Mouse (Mus musculus): ENCODE results near the gene Tet2. TPM values are rescaled to one million over a fixed set of nuclear protein-coding genes. Genes with fewer than 3 reads are reported as not detected.
"Not testable (repeated sequence)": the region's sequence is repeated elsewhere in the genome, so short reads cannot be mapped to it uniquely, and the experiment has no call there.

Gene Tet2
- polyA plus RNA-seq, 1 experiment from 2014 or later: 13.5 TPM

GRCm38 (mm10) chr3:133542084-133542483, 2.9 kb downstream of the Tet2 start:
- no peak for ATAC-seq (replicated peaks; ENCODE audit: low FRiP score, low read depth)
- H3K9me3 ChIP-seq (replicated peaks; ENCODE audit: low read length): no peaks in the 10 kb centered on the region
- no peak for TF ChIP-seq CTCF (IDR thresholded peaks at IDR 0.05; ENCODE audit: low read depth)

GRCm38 (mm10) chr3:133541000-133541399, 3.9 kb downstream of the Tet2 start:
- H3K36me3 ChIP-seq (ENCODE audit: insufficient read depth, low read length): no peaks in the 10 kb centered on the region
- DNase-seq (ENCODE audit: low spot score) (no peak), ATAC-seq (replicated peaks; ENCODE audit: low FRiP score, low read depth) (no peak)
- H3K4me1 ChIP-seq (replicated peaks; ENCODE audit: insufficient read depth, low read length): 0 out of 2 replicates have a peak, but pooled peaks cover 5% of the 10 kb centered on the region
- H3K4me2 ChIP-seq (ENCODE audit: low read length): no peak overlapping the region
- no peak overlapping the region for H3K9ac ChIP-seq (ENCODE audit: low read depth, low read length)
- H3K4me3 ChIP-seq (replicated peaks; ENCODE audit: low read depth, low read length): no peak overlapping the region
- no peak for TF ChIP-seq CTCF (IDR thresholded peaks at IDR 0.05; ENCODE audit: low read depth)
- no peak overlapping the region for H3K27ac ChIP-seq
- no peaks in the 10 kb centered on the region for H3K9me3 ChIP-seq (replicated peaks; ENCODE audit: low read length)
- no peaks in the 10 kb centered on the region for H3K27me3 ChIP-seq (ENCODE audit: insufficient read depth, low read length)

More at GRCm38 (mm10) chr3:133542084-133542483, 2.9 kb downstream of the Tet2 start:
- Histone ChIP-seq H3K36me3 (ENCODE audit: insufficient read depth, low read length) (no peaks in the 10 kb centered on the region), H3K27me3 (ENCODE audit: insufficient read depth, low read length) (no peaks in the 10 kb centered on the region), H3K27ac (no peak overlapping the region), H3K4me1 (replicated peaks; ENCODE audit: insufficient read depth, low read length) (0 out of 2 replicates have a peak, but pooled peaks cover 5% of the 10 kb centered on the region), H3K9ac (ENCODE audit: low read depth, low read length) (no peak overlapping the region), H3K4me2 (ENCODE audit: low read length) (peak overlapping the region; percentile 86), H3K4me3 (replicated peaks; ENCODE audit: low read depth, low read length) (0 out of 2 replicates have a peak overlapping the region, but pooled peaks have one; percentile 85)
- no peak for DNase-seq (ENCODE audit: low spot score)

- ATAC-seq (replicated peaks; ENCODE audit: low FRiP score, low read depth) (no peak), DNase-seq (ENCODE audit: low spot score) (no peak)
- Histone ChIP-seq H3K4me3 (replicated peaks; ENCODE audit: low read depth, low read length) (no peak overlapping the region), H3K27ac (0 out of 2 replicates have a peak overlapping the region, but pooled peaks have one; percentile 1), H3K36me3 (ENCODE audit: insufficient read depth, low read length) (no peaks in the 10 kb centered on the region), H3K4me1 (replicated peaks; ENCODE audit: insufficient read depth, low read length) (0 out of 2 replicates have a peak, but pooled peaks cover 5% of the 10 kb centered on the region), H3K9ac (ENCODE audit: low read depth, low read length) (no peak overlapping the region), H3K4me2 (ENCODE audit: low read length) (no peak overlapping the region), H3K27me3 (ENCODE audit: insufficient read depth, low read length) (no peaks in the 10 kb centered on the region), H3K9me3 (replicated peaks; ENCODE audit: low read length) (no peaks in the 10 kb centered on the region)
- WGBS: 71% methylated on average over 4 of the region's 4 CpGs
- TF ChIP-seq CTCF (IDR thresholded peaks at IDR 0.05; ENCODE audit: low read depth): no peak
Measured at GRCm38 (mm10) chr3:133539991-133540390, 4.9 kb downstream of the Tet2 start.

GRCm38 (mm10) chr3:133538499-133538898, 6.4 kb downstream of the Tet2 start:
- H3K27me3 ChIP-seq (ENCODE audit: insufficient read depth, low read length); ATAC-seq (replicated peaks; ENCODE audit: low FRiP score, low read depth): not testable (repeated sequence)
- WGBS: 90% methylated on average over 3 of the region's 4 CpGs

GRCm38 (mm10) chr3:133535644-133536043, 9.3 kb downstream of the Tet2 start:
- H3K4me2 ChIP-seq (ENCODE audit: low read length): no peak overlapping the region
- TF ChIP-seq CTCF (IDR thresholded peaks at IDR 0.05; ENCODE audit: low read depth): no peak
- H3K4me1 ChIP-seq (replicated peaks; ENCODE audit: insufficient read depth, low read length): peaks cover 24% of the 10 kb centered on the region
- ATAC-seq (replicated peaks; ENCODE audit: low FRiP score, low read depth) (no peak), DNase-seq (ENCODE audit: low spot score) (no peak)
- H3K27ac ChIP-seq: no peak overlapping the region
- 81% methylated on average over 6 of the region's 6 CpGs for WGBS
- H3K9ac ChIP-seq (ENCODE audit: low read depth, low read length): no peak overlapping the region
- no peak overlapping the region for H3K4me3 ChIP-seq (replicated peaks; ENCODE audit: low read depth, low read length)
- no peaks in the 10 kb centered on the region for H3K36me3 ChIP-seq (ENCODE audit: insufficient read depth, low read length)
- H3K9me3 ChIP-seq (replicated peaks; ENCODE audit: low read length): no peaks in the 10 kb centered on the region
- no peaks in the 10 kb centered on the region for H3K27me3 ChIP-seq (ENCODE audit: insufficient read depth, low read length)

More at GRCm38 (mm10) chr3:133538499-133538898, 6.4 kb downstream of the Tet2 start:
- not testable (repeated sequence) for DNase-seq (ENCODE audit: low spot score); H3K4me3 ChIP-seq (replicated peaks; ENCODE audit: low read depth, low read length); H3K4me2 ChIP-seq (ENCODE audit: low read length); H3K36me3 ChIP-seq (ENCODE audit: insufficient read depth, low read length); H3K9me3 ChIP-seq (replicated peaks; ENCODE audit: low read length); H3K9ac ChIP-seq (ENCODE audit: low read depth, low read length); H3K27ac ChIP-seq
- peaks cover 17% of the 10 kb centered on the region for H3K4me1 ChIP-seq (replicated peaks; ENCODE audit: insufficient read depth, low read length)

- Histone ChIP-seq H3K27ac (peak overlapping the region; percentile 50), H3K36me3 (ENCODE audit: insufficient read depth, low read length) (no peaks in the 10 kb centered on the region), H3K4me3 (replicated peaks; ENCODE audit: low read depth, low read length) (no peak overlapping the region), H3K4me2 (ENCODE audit: low read length) (peak overlapping the region; percentile 28; the same call in 1 of the 2 replicates), H3K9ac (ENCODE audit: low read depth, low read length) (no peak overlapping the region), H3K9me3 (replicated peaks; ENCODE audit: low read length) (no peaks in the 10 kb centered on the region), H3K4me1 (replicated peaks; ENCODE audit: insufficient read depth, low read length) (peaks cover 19% of the 10 kb centered on the region), H3K27me3 (ENCODE audit: insufficient read depth, low read length) (no peaks in the 10 kb centered on the region)
- DNase-seq (ENCODE audit: low spot score) (no peak), ATAC-seq (replicated peaks; ENCODE audit: low FRiP score, low read depth) (no peak)
- no peak for TF ChIP-seq CTCF (IDR thresholded peaks at IDR 0.05; ENCODE audit: low read depth)
- 25% methylated on average over 6 of the region's 6 CpGs for WGBS
Measured at GRCm38 (mm10) chr3:133534066-133534465, 10.9 kb downstream of the Tet2 start.
